Mouse (Mus musculus) bone marrow, adult 2 months (tissue): ENCODE results near the gene Dpm1.

Experiments
- CTCF ChIP-seq: fragments of 200-500 bp; IDR thresholded peaks from 2 replicates; pipeline ENCODE4 v1.5.1; 2011; ENCODE audit warnings: low read length, control low read depth; ENCODE audit not compliant: control insufficient read depth, insufficient read depth
- POLR2A ChIP-seq: fragments of 200-500 bp; IDR thresholded peaks from 2 replicates; pipeline ENCODE4 v1.6.1; 2011; ENCODE audit warnings: low read depth, mild to moderate bottlenecking, control low read depth, low read length, borderline replicate concordance; ENCODE audit not compliant: control insufficient read depth

DNA sequence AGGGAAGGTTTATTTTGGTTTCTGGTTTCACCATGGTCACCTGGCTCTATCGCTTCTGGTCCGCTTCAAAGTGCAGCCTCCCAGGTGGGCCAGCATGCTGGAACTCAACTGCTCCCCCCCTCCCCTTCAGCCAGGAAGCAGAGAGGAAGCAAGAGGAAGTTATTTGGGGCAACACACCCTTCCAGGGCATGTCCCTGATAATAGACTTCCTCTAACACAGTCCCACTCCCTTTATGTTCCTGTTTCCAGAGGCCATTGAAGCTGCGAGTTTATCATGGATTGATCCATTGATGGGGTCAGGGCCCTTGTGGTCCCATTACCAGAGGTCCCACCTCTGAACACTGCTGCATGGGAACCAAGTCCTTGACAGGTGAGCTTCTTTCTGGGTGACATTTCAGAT, 29.7 kb upstream of the Dpm1 start:
- TF ChIP-seq CTCF (no peak), POLR2A (no peak)
